Mouse (Mus musculus) forebrain, embryonic 16.5 days (tissue): Measurements from ENCODE around the gene Mical3. TPM values are rescaled to one million over a fixed set of nuclear protein-coding genes. Genes with fewer than 3 reads are reported as not detected.
A peak's percentile ranks its signal among the peaks of the same experiment; 100 is the strongest.

Source experiments
- ATAC-seq: fragments of 200-750 bp; cut with Nextera tagmentation; 2 replicates; pipeline ENCODE4 v1.8.0; 2017; ENCODE audit warnings: mild to moderate bottlenecking, moderate library complexity
- H3K27ac ChIP-seq: fragments of 300-500 bp; sonication (generic); 2 replicates; pipeline ENCODE4 v1.5.1; 2014; ENCODE audit warnings: low read length, control low read depth
- H3K27me3 ChIP-seq: fragments of 300-500 bp; sonication (generic); replicated peaks from 2 replicates; pipeline ENCODE4 v1.6.1; 2014; ENCODE audit warnings: low read length; ENCODE audit not compliant: control insufficient read depth, insufficient read depth
- H3K36me3 ChIP-seq: fragments of 300-500 bp; sonication (generic); 2 replicates; pipeline ENCODE4 v1.6.1; 2014; ENCODE audit not compliant: control insufficient read depth, insufficient read depth
- H3K4me1 ChIP-seq: fragments of 300-500 bp; sonication (generic); replicated peaks from 2 replicates; pipeline ENCODE4 v1.6.1; 2014; ENCODE audit warnings: low read length; ENCODE audit not compliant: control insufficient read depth, insufficient read depth
- H3K4me2 ChIP-seq: fragments of 300-500 bp; sonication (generic); 2 replicates; pipeline ENCODE4 v1.6.1; 2014; ENCODE audit warnings: mild to moderate bottlenecking, low read length, control low read depth
- H3K4me3 ChIP-seq: fragments of 300-500 bp; sonication (generic); replicated peaks from 2 replicates; pipeline ENCODE4 v1.5.1; 2014; ENCODE audit warnings: mild to moderate bottlenecking, low read length, control low read depth
- H3K9ac ChIP-seq: fragments of 300-500 bp; sonication (generic); replicated peaks from 2 replicates; pipeline ENCODE4 v1.6.1; 2014; ENCODE audit warnings: low read depth, low read length, control low read depth
- H3K9me3 ChIP-seq: fragments of 300-500 bp; sonication (generic); 2 replicates; pipeline ENCODE4 v1.6.1; 2016; ENCODE audit warnings: low read length; ENCODE audit not compliant: control insufficient read depth
- WGBS: fragments of 180-500 bp; shearing (Covaris S2); extraction: QIAGEN DNeasy Blood & Tissue Kit; methylation state at CpG from one replicate; pipeline ENCODE4 v1.1.7; 2014; 5-methylcytosine and 5-hydroxymethylcytosine counted together
- polyA plus RNA-seq: library from polyadenylated mRNA; unstranded; fragments of >200 nt; fragmentation: Nextera tagmentation; extraction: Ambion mirVana; gene quantifications from 2 replicates; pipeline ENCODE4 v1.2.1, GENCODE M21; 2015

Gene Mical3
- polyA plus RNA-seq, 1 experiment from 2014 or later = 35.5 TPM

GRCm38 (mm10) chr6:121150126-121150525 lies 19.3 kb upstream of the Mical3 start:
- Histone ChIP-seq H3K4me2 (no peak overlapping the region), H3K4me1 (peaks cover 3% of the 10 kb centered on the region; the same call in 1 of the 2 replicates), H3K27ac (no peak overlapping the region), H3K9ac (no peak overlapping the region), H3K27me3 (no peaks in the 10 kb centered on the region), H3K4me3 (no peak overlapping the region), H3K36me3 (no peaks in the 10 kb centered on the region), H3K9me3 (no peaks in the 10 kb centered on the region)
- 93% methylated on average over 8 of the region's 8 CpGs for WGBS
- ATAC-seq = no peak

- Histone ChIP-seq H3K9ac (no peak overlapping the region), H3K27me3 (no peaks in the 10 kb centered on the region), H3K4me2 (no peak overlapping the region), H3K9me3 (no peaks in the 10 kb centered on the region), H3K4me1 (peaks cover 1% of the 10 kb centered on the region; the same call in 1 of the 2 replicates), H3K4me3 (no peak overlapping the region), H3K27ac (no peak overlapping the region), H3K36me3 (no peaks in the 10 kb centered on the region)
- no peak for ATAC-seq
- 82% methylated on average over 3 of the region's 3 CpGs for WGBS
Observed at GRCm38 (mm10) chr6:121149420-121149819, 18.6 kb upstream of the Mical3 start.

- Histone ChIP-seq H3K27ac (no peak overlapping the region), H3K4me2 (no peak overlapping the region), H3K9me3 (no peaks in the 10 kb centered on the region), H3K36me3 (no peaks in the 10 kb centered on the region), H3K4me3 (no peak overlapping the region), H3K9ac (no peak overlapping the region), H3K27me3 (no peaks in the 10 kb centered on the region), H3K4me1 (no peaks in the 10 kb centered on the region)
- no peak for ATAC-seq
- 54% methylated on average over 3 of the region's 3 CpGs for WGBS
Observed at GRCm38 (mm10) chr6:121148360-121148759, 17.6 kb upstream of the Mical3 start.

GRCm38 (mm10) chr6:121146798-121147197 lies 16.0 kb upstream of the Mical3 start:
- H3K9ac ChIP-seq = no peak overlapping the region
- no peaks in the 10 kb centered on the region for H3K4me1 ChIP-seq
- no peak overlapping the region for H3K4me3 ChIP-seq
- H3K27me3 ChIP-seq = no peaks in the 10 kb centered on the region
- WGBS = 50% methylated on average over 4 of the region's 4 CpGs
- H3K27ac ChIP-seq = no peak overlapping the region
- H3K36me3 ChIP-seq = no peaks in the 10 kb centered on the region
- no peaks in the 10 kb centered on the region for H3K9me3 ChIP-seq
- ATAC-seq = no peak
- no peak overlapping the region for H3K4me2 ChIP-seq

- H3K9me3 ChIP-seq = no peaks in the 10 kb centered on the region
- H3K27ac ChIP-seq = no peak overlapping the region
- H3K9ac ChIP-seq = no peak overlapping the region
- H3K27me3 ChIP-seq = no peaks in the 10 kb centered on the region
- WGBS = 37% methylated on average over 8 of the region's 8 CpGs
- H3K36me3 ChIP-seq = no peaks in the 10 kb centered on the region
- ATAC-seq = no peak
- H3K4me1 ChIP-seq = no peaks in the 10 kb centered on the region
- no peak overlapping the region for H3K4me3 ChIP-seq
- no peak overlapping the region for H3K4me2 ChIP-seq
Observed at GRCm38 (mm10) chr6:121145906-121146305, 15.1 kb upstream of the Mical3 start.

GRCm38 (mm10) chr6:121145010-121145604 lies 14.3 kb upstream of the Mical3 start:
- Histone ChIP-seq H3K4me2 (no peak overlapping the region), H3K9ac (no peak overlapping the region), H3K4me1 (no peaks in the 10 kb centered on the region), H3K4me3 (no peak overlapping the region), H3K36me3 (no peaks in the 10 kb centered on the region), H3K9me3 (no peaks in the 10 kb centered on the region), H3K27ac (no peak overlapping the region), H3K27me3 (no peaks in the 10 kb centered on the region)
- WGBS = 62% methylated on average over 13 of the region's 13 CpGs
- no peak for ATAC-seq

- peak; percentile 50 for ATAC-seq
- WGBS = 54% methylated on average over 4 of the region's 4 CpGs
- H3K27me3 ChIP-seq = no peaks in the 10 kb centered on the region
Observed at GRCm38 (mm10) chr6:121144066-121144465, 13.3 kb upstream of the Mical3 start.

GRCm38 (mm10) chr6:121143439-121143838 lies 12.6 kb upstream of the Mical3 start:
- H3K36me3 ChIP-seq = no peaks in the 10 kb centered on the region
- H3K27ac ChIP-seq = no peak overlapping the region
- no peaks in the 10 kb centered on the region for H3K9me3 ChIP-seq
- H3K9ac ChIP-seq = no peak overlapping the region
- WGBS = 80% methylated on average over 8 of the region's 8 CpGs
- no peak for ATAC-seq
- H3K27me3 ChIP-seq = no peaks in the 10 kb centered on the region
- no peaks in the 10 kb centered on the region for H3K4me1 ChIP-seq
- no peak overlapping the region for H3K4me3 ChIP-seq
- H3K4me2 ChIP-seq = no peak overlapping the region

More at GRCm38 (mm10) chr6:121144066-121144465, 13.3 kb upstream of the Mical3 start:
- Histone ChIP-seq H3K4me3 (no peak overlapping the region), H3K4me2 (no peak overlapping the region), H3K36me3 (no peaks in the 10 kb centered on the region), H3K9me3 (no peaks in the 10 kb centered on the region), H3K27ac (no peak overlapping the region), H3K4me1 (no peaks in the 10 kb centered on the region), H3K9ac (no peak overlapping the region)

GRCm38 (mm10) chr6:121142298-121142697 lies 11.5 kb upstream of the Mical3 start:
- H3K36me3 ChIP-seq = no peaks in the 10 kb centered on the region
- H3K4me3 ChIP-seq = no peak overlapping the region
- no peak overlapping the region for H3K9ac ChIP-seq
- H3K27ac ChIP-seq = no peak overlapping the region
- WGBS = 70% methylated on average over 7 of the region's 7 CpGs
- no peak for ATAC-seq
- no peak overlapping the region for H3K4me2 ChIP-seq
- no peaks in the 10 kb centered on the region for H3K27me3 ChIP-seq
- no peaks in the 10 kb centered on the region for H3K9me3 ChIP-seq
- H3K4me1 ChIP-seq = no peaks in the 10 kb centered on the region

- Histone ChIP-seq H3K4me1 (no peaks in the 10 kb centered on the region), H3K9ac (no peak overlapping the region), H3K4me3 (no peak overlapping the region), H3K27me3 (no peaks in the 10 kb centered on the region), H3K27ac (no peak overlapping the region), H3K36me3 (no peaks in the 10 kb centered on the region), H3K4me2 (no peak overlapping the region), H3K9me3 (no peaks in the 10 kb centered on the region)
- WGBS = 86% methylated on average over 1 of the region's 1 CpGs
- ATAC-seq = no peak
Observed at GRCm38 (mm10) chr6:121139271-121139670, 8.5 kb upstream of the Mical3 start.
